Mouse (Mus musculus) E14TG2a.4 (cell line): ENCODE results near the gene Bmpr1b.

Experiments used
- CTCF ChIP-seq: conservative IDR thresholded peaks from 2 replicates; pipeline ENCODE4 v1.5.1; 2014; ENCODE audit warnings: low read length
- NANOG ChIP-seq: IDR thresholded peaks from 2 replicates; pipeline ENCODE4 v1.6.1; 2014; ENCODE audit warnings: borderline replicate concordance, low read length, mixed read lengths

DNA sequence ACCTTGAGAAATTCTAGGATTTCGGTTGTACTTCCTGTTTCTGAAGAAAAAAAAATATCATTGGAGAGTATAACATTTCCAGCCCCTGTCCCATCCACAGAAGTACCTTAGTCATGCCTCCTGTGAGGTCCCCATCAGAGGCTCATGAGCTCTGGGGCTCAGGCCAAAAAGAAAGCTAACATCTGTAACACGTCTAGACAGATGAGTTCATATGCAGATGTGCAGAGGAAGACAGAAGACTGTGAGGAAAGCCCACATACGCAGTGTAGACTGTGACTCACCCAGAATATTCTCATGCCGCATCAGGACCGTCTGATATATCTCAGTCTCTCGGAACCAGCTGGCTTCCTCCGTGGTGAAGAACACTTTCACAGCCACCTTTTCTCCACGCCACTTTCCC lies 312.1 kb downstream of the Bmpr1b start:
- TF ChIP-seq CTCF (no peak), NANOG (no peak)
